Mouse (Mus musculus): ENCODE results near the gene Trmt2b. TPM values are rescaled to one million over a fixed set of nuclear protein-coding genes. Genes with fewer than 3 reads are reported as not detected.
"Not testable (repeated sequence)": the region's sequence is repeated elsewhere in the genome, so short reads cannot be mapped to it uniquely, and the experiment has no call there.

Trmt2b gene
- total RNA-seq (2015; ENCODE audit: low replicate concordance) (8.6 and 16.9 TPM in 2 replicates), total RNA-seq (2017; ENCODE audit: low replicate concordance) (6.6 and 8.2 TPM in 2 replicates)

GRCm38 (mm10) chrX:134276275-134277160, at the start of gene Trmt2b:
TSS of gene Trmt2b (minus strand) at chrX:134276984.
- ATAC-seq (replicated peaks; ENCODE audit: low FRiP score, poor library complexity, severe bottlenecking), result peak; percentile 100

GRCm38 (mm10) chrX:134319153-134319932, 42.6 kb upstream of the Trmt2b start:
- ATAC-seq (replicated peaks; ENCODE audit: low FRiP score, poor library complexity, severe bottlenecking), result no peak

GRCm38 (mm10) chrX:134311193-134311592, 34.4 kb upstream of the Trmt2b start:
- not testable (repeated sequence) for ATAC-seq (replicated peaks; ENCODE audit: low FRiP score, poor library complexity, severe bottlenecking)

- ATAC-seq (replicated peaks; ENCODE audit: low FRiP score, poor library complexity, severe bottlenecking), result peak; percentile 71
Measured at GRCm38 (mm10) chrX:134308275-134308634, 31.5 kb upstream of the Trmt2b start.

GRCm38 (mm10) chrX:134307534-134308274, 30.9 kb upstream of the Trmt2b start, which contains the start of gene Cenpi:
TSS of gene Cenpi (plus strand) at chrX:134308084.
- ATAC-seq (replicated peaks; ENCODE audit: low FRiP score, poor library complexity, severe bottlenecking), result peak; percentile 99

- ATAC-seq (replicated peaks; ENCODE audit: low FRiP score, poor library complexity, severe bottlenecking), result no peak
Measured at GRCm38 (mm10) chrX:134303287-134303686, 26.5 kb upstream of the Trmt2b start.

GRCm38 (mm10) chrX:134300219-134300618, 23.4 kb upstream of the Trmt2b start:
- no peak for ATAC-seq (replicated peaks; ENCODE audit: low FRiP score, poor library complexity, severe bottlenecking)

- no peak for ATAC-seq (replicated peaks; ENCODE audit: low FRiP score, poor library complexity, severe bottlenecking)
Measured at GRCm38 (mm10) chrX:134297195-134297594, 20.4 kb upstream of the Trmt2b start.

- ATAC-seq (replicated peaks; ENCODE audit: low FRiP score, poor library complexity, severe bottlenecking), result no peak
Measured at GRCm38 (mm10) chrX:134296737-134297136, 20.0 kb upstream of the Trmt2b start.

- ATAC-seq (replicated peaks; ENCODE audit: low FRiP score, poor library complexity, severe bottlenecking), result no peak
Measured at GRCm38 (mm10) chrX:134296301-134296700, 19.5 kb upstream of the Trmt2b start.

GRCm38 (mm10) chrX:134287305-134287704, 10.5 kb upstream of the Trmt2b start:
- ATAC-seq (replicated peaks; ENCODE audit: low FRiP score, poor library complexity, severe bottlenecking), result no peak

- ATAC-seq (replicated peaks; ENCODE audit: low FRiP score, poor library complexity, severe bottlenecking), result no peak
Measured at GRCm38 (mm10) chrX:134285791-134286190, 9.0 kb upstream of the Trmt2b start.

GRCm38 (mm10) chrX:134285102-134285501, 8.3 kb upstream of the Trmt2b start:
- ATAC-seq (replicated peaks; ENCODE audit: low FRiP score, poor library complexity, severe bottlenecking), result no peak

GRCm38 (mm10) chrX:134280531-134280930, 3.7 kb upstream of the Trmt2b start:
- ATAC-seq (replicated peaks; ENCODE audit: low FRiP score, poor library complexity, severe bottlenecking), result no peak

- ATAC-seq (replicated peaks; ENCODE audit: low FRiP score, poor library complexity, severe bottlenecking), result no peak
Measured at GRCm38 (mm10) chrX:134275715-134276114, 1.1 kb downstream of the Trmt2b start.

- no peak for ATAC-seq (replicated peaks; ENCODE audit: low FRiP score, poor library complexity, severe bottlenecking)
Measured at GRCm38 (mm10) chrX:134262129-134262528, 14.7 kb downstream of the Trmt2b start.

GRCm38 (mm10) chrX:134261191-134261590, 15.6 kb downstream of the Trmt2b start:
- no peak for ATAC-seq (replicated peaks; ENCODE audit: low FRiP score, poor library complexity, severe bottlenecking)

GRCm38 (mm10) chrX:134248202-134248601, 28.6 kb downstream of the Trmt2b start:
- ATAC-seq (replicated peaks; ENCODE audit: low FRiP score, poor library complexity, severe bottlenecking), result no peak

- no peak for ATAC-seq (replicated peaks; ENCODE audit: low FRiP score, poor library complexity, severe bottlenecking)
Measured at GRCm38 (mm10) chrX:134245946-134246345, 30.8 kb downstream of the Trmt2b start.

GRCm38 (mm10) chrX:134238266-134238665, 38.5 kb downstream of the Trmt2b start:
- no peak for ATAC-seq (replicated peaks; ENCODE audit: low FRiP score, poor library complexity, severe bottlenecking)
